Mouse (Mus musculus) A20 (cell line): ENCODE measurements around the gene Hsd17b1.

Source experiments
- DNase-seq: peaks from one replicate; pipeline ENCODE4 v3.0.0-alpha.2; 2011; ENCODE audit warnings: low read depth, low spot score

The Hsd17b1 gene

DNA sequence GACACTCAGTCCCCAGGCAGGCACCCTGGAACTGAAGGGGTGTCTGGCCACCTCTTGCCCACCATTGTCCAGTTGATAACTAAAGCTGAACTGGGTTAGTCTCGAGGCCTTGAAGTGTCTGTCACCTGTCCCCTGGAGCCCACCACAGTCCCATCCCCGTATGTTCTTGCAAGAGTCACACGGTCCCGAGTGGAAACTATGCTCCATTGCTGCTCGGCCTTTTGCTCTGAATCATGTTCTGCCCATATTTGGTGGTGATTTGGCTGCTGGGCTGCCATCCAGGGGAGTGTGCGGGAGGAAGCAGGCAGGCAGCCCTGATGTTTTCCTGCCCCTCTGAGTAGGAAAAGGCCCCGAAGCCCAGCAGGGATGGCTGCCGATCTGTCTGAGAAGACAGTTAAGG is 18.1 kb upstream of the Hsd17b1 start:
- DNase-seq, result no peak

DNA sequence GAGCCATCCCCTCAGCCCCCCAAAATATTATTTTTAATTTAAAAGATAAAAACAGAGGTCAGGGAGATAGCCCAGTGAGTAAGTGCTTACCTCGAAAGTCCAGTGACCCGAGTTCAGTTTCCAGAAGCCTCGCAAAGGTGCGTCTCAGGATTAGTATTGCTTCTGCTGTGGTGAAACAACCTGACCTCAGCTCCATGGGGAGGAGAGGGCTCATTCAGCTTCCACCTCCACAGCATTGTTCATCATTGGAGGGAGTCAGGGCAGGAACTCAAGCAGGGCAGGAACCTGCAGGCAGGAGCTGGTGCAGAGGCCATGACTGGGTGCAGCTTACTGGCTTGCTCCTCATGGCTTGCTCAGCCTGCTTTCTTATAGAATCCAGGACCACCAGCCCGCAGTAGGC is 17.2 kb upstream of the Hsd17b1 start:
- DNase-seq, result no peak

DNA sequence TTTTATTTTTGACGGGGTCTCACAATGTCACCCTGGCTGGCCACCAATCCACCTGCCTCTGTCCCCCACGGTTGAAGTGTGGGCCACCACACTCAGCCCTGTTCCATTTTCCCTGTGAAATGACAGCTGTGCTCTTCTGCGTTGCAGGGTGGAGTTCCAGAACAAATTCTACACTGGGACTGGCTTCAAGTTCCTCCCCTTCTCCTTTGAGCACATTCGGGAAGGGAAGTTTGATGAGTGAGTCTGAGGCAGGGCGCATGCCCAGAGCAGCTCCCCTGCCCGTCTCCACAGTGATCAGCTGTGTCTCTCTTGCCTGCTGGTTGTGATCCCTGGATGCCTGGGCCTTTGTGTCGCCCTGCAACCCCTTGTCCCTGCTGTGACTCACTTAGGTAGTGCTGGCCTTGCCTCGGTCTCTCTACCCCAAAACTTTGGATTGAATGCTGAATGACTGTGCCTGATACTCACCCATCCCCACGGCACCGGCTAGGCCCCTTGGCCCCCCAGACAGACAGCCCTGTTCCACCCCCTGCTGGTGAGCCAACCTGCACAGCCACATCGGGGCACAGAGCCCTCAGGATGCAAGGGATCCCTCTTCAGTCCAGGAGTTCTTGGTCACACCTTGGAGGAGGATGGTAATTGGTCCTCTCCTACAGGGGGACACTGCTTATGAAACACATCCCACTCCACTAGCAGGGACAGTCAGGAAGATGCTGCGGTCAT is 15.9 kb upstream of the Hsd17b1 start:
- DNase-seq, result no peak

DNA sequence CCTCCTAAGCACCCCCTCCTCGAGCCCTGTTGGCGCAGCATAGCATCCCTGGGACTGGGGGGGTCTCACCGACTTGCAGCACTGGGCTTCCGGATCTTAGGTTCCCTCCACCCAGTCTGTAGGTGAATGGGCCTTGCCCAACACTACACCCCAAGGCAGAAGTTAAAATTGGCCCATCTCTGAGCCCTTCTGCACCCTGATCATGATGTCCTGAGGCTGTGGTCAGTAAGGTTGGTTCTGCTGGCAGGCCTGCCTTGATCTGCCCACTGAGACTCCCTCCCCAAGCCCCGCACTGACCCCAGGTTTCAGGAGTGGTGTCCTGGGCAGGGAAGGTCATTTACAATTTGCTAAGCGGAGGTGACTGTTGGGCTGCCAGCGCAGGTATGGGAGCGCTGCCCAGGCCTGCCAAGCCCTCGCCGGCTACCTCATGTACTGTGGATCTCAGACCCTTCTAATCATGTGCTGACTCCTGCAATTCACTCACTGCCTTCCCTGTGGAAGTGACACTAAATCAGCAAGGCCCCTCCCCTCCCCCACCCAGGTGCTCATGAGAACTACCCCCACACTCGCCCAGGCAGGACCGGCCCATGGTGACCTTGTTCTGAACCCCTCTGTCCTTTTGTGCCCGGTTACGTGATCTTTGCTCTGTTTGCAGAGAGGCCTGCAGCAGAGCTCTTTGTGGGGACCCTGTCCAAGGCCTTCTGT is 15.1 kb upstream of the Hsd17b1 start:
- DNase-seq, result no peak

DNA sequence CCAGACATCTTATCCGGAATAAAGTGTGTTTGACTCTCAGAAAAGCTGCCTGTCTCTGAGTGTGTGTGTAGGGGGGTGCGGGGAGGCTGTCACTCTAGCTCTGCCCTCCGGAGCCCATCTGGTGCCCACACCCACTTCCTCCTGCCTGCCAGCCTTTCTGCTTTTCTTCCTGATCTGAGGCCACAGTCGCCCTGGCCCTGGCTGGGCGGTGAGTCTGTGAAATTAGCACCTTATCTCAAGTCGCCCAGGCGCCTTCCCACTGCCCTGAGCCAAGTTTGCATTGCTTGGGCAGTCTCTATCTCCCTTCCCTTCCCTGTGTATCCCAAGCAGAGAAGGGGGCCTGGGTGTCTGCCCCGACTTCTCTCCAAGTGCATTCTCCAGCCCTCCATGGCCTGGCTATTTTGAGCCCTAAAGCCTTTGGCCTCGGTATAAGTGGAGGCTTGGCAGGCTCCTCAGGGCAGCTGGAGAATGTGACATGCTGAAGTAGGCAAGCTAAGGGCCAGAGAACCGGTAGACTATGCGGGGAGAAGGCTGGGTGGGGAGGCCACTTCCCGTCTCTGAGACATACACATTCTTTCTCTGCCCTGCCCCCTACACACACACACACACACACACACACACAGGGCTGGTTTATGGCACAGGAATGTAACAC is 14.4 kb upstream of the Hsd17b1 start:
- DNase-seq, result no peak

DNA sequence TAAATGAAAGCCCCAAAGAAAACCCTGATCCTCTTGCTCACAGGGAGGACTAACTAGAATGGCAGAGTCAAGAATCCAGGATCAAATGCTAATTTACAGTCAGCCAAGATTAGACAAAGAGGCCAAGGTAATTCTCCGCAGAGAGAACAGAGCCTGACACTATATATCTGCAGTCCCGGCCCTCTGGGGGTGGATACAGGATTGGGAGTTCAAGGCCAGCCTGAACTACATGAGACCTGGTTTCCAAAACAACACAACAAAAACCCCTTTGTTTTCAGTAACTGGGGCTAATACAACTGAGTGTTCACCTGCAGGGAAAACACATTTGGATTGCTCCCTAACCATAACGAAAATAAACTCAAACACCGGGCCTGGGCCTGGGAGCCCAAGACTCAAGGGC is 13.7 kb upstream of the Hsd17b1 start:
- no peak for DNase-seq

DNA sequence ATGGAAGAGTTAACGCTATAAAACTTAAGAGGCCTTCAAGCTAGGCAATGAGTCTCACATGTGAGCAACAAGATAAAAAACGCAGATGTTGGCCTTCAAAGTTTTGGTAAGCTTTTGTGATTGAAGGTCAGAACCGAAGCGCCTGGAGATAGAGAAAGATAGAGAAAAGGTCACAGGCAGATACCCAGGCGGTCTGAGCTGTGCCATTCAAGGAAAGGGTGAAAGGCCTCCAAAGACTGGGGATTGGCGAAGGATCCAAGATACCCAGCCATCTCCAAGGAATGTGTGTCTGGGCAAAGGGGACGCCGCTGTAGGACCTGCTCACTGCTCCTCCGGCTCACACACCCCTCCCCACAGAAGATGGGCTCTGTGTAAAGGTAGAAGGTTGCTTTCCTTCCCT is 13.2 kb upstream of the Hsd17b1 start:
- no peak for DNase-seq

DNA sequence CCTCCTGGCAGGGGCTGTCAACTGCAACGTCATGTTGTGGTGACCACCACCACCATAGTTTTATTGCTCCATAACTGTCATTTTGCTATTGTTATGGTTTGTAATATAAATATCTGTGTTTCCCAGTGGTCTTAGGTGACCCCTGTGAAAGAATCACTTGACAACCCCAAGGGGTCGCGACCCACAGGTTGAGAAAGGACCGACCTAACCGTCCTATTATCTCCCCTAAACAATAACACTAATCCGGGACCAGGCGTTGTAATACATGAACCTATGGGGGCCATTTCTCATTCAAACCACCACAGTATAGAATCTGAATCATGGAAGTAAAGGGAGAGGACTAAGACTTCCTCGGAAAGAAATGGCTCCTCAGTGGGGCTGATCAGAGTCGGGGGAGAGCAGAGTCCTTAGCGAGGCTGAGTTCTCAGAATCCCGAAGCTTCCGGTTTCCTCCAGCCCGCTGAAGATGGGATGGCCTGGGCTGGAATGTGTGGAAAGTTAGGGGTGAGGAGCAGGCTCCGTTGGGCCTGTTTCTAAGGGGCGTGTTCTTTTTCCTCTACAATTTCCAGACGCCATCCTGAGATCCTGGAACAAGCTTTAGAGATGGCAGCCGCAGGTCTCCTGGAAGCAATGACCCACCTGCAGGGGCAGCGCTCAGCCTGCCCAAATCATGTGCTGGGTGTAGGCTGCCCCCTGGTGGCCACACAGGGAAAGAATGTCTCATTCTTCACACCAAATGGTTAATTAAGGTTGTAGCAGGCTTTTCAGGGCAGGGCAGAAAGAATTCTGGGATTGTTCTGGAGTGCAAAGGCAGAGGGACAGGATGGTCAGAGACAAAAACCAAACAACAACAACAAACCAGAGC is 11.4 kb upstream of the Hsd17b1 start:
- peak; percentile 81 for DNase-seq

DNA sequence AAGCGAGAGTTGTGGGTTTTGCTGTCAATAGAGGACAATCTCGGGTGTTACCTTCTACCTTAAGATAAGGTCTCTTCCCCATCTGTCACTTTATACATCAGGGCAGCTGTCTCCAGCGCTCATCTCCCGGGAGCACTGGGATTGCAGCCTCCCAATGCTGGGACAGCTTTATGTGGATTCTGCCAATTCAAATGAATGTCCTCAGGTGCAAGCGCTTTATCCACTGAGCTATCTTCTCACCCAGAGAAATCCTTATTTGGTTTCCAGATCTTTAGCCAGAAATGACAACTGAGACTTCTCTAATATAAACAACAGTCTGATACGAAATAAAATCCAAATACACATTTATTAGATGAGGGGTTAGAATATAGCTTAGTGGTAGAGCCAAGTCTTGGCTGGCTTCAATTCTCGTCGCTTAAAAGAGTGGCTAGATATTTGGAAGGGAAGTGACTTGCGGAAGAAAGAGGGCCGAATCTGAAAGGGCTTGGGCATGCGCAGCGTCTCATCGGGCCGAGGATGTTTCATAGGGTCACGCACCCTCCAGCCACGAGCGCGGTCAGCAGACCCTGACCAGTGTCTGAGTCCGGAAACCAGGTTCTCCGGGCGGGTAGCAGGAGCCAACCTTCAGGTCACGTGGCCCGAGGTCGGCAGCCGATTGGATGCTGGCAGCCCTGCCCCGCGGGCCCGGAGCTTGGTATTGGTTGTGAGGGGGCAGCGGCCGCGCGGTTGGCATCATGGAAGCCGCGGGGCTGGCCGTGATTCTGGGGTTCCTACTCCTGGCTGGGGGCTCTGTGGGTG is 8.6 kb upstream of the Hsd17b1 start, which contains the start of gene Naglu:
Gene Naglu, plus strand, starts transcription at position 622 of the 798 bp plus-strand sequence.
- DNase-seq, result peak; percentile 96

DNA sequence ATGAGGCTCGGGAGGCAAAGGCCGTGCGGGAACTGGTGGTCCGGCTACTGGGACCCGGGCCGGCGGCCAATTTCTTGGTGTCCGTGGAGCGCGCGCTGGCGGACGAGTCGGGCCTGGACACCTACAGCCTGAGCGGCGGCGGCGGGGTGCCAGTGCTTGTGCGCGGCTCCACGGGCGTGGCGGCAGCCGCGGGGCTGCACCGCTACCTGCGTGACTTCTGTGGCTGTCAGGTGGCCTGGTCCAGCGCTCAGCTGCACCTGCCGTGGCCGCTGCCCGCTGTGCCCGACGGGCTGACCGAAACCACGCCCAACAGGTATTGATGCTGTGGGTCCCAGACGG is 8.1 kb upstream of the Hsd17b1 start:
- no peak for DNase-seq

DNA sequence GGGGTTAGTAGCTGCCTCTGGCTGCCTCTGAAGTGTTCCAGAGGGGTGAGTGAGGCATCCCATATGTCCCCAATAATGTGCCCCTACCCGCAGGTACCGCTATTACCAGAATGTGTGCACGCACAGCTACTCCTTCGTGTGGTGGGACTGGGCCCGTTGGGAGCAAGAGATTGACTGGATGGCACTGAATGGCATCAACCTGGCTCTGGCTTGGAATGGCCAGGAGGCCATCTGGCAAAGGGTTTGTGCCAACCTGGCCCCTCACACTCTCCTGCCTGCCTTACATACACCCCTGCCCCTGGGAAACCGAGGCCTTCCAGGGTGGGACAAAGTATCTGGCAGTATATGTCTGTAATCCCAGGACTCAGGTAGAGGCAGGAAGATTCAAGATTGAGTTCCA is 7.2 kb upstream of the Hsd17b1 start:
- no peak for DNase-seq

DNA sequence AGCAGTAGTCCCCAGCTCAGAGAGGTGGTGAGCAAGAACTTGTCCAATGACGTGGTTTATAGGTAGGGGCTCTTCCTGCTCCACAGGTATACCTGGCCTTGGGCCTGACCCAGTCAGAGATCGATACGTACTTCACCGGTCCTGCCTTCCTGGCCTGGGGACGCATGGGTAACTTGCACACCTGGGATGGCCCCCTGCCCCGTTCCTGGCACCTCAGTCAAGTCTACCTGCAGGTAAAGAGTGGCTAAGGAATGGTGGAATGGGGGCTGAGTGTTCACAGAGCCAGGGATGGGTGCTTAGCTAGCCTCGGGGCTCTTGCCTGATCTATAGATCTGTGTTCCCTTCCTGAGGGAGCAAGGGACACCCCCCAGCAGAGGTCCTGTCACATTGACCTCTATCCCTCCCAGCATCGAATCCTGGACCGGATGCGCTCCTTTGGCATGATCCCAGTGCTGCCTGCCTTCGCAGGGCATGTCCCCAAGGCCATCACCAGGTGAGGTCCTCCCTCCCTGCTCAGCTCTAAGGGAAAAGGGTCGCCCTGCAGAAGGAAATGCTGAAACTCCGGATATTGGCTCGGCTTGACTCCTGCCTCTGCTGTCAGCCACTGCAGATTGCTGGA is 6.3 kb upstream of the Hsd17b1 start:
- DNase-seq, result no peak

DNA sequence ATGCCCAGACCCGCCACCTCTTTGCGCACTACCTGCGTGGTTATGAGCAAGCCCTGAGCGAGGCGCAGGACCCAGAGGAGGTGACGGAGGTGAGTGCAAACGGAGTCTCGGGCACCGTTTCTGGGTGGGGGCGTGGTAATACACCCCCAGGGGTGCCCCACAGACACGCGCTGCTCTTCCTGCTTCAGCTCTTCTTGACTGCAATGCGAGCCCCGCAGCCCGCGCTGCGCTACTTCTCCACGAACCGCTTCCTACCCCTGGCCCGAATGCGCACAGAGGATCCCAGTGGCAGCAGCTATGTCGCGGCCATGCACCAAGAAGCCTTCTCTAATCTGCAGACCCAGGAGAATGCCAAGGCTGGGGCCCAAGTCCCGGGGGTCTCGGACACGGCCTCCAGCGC is 1.5 kb downstream of the Hsd17b1 start:
- DNase-seq, result no peak

DNA sequence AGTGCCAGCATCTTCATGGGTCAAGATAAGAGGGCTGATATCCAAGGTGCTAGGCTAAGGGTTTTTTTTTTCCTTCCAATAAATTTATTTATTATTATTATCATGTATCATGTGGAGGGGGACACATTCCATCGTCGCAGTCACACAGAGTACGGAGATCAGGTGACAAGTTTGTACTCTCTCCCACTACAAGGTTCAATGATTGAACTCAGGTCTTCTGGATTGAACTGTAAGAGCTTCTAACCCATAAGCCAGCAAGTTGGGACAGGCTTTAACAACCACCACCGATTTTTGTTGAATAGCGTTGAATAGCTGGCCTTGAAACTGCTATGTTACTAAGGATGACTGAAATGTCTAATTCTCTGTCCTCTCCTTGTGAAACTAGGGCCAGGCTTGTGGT is 2.2 kb downstream of the Hsd17b1 start:
- DNase-seq, result no peak

DNA sequence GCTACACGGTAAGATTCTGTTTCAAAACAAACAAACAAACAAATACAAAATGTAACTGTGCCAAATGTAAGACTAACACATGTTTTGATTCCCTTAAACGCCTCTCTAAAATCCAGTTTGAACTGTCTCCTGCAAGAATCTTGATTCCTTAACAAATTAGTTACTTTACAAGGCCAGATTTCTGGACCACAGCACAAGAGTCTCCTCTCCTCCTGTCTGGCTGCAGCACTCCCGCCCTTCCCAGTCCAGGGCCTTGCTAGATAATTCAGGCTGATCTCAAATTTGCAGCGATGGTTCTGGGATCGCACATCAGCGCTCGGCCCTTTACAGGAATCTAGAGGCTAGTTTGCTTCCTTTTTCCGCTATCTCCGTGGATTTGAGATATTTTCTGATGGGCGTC is 3.4 kb downstream of the Hsd17b1 start:
- no peak for DNase-seq

DNA sequence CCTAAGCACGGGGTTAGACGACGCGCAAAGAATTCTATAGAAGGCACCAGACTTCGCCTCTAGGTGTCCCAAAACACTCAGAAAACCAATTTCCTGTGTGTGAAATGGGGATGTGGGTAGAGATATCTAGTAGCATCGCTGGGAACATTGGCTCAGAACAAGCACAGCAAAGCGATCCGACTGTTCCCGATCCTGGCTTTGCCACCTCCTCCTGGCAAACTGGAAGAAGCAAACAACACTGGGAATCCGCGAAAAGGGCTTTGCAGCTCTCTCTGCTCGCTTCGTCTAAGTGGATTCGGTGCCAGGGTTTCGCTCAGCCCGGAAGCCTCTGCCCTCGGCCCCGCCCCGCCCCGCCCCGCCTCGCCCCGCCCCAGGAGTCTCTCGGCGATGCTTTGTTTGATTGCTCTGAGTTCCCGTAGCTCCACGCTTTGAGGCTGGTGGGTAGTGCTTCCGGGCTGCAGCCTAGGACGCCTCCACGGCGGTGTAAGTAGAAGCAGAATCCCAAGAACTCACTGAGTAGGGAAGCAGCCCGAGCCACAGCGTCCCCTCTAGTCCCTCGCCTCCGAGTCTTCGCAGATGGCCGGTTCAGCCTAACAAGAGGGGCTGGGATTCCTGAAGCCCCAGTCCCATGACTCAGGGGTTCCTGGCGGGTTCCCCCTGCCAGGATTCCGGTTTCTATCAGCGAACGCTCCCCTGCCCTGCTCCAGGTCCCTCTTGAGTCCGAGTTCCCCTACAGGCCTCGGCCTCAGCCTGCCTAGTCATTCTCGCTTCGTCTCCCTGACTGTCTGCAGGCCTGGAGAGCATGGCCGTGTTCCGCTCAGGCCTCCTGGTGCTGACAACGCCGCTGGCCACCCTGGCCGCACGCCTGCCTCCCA is 4.2 kb downstream of the Hsd17b1 start, which contains the start of gene Coasy:
Gene Coasy, plus strand, starts transcription at position 358 of the 875 bp plus-strand sequence.
- peak; percentile 94 for DNase-seq

DNA sequence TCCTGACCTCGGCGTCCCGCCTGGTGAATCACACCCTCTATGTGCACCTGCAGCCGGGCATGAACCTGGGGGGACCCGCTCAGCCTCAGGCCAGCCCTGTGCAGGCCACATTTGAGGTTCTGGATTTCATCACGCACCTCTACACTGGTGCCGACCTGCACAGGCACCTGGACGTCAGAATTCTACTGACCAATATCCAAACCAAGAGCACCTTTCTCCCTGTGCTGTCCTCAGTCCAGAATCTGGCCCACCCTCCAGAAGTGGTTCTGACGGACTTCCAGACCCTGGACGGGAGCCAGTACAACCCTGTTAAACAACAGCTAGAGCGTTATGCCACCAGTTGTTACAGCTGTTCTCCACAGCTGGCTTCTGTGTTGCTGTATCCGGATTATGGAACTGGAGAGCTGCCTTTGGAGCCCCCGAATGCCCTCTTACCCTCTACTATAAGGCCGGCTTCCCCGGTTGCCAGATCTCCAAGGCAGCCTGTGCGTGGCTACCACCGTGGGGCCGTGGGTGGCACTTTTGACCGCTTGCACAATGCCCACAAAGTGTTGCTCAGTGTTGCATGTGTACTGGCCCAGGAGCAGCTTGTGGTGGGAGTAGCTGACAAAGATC is 5.0 kb downstream of the Hsd17b1 start:
- no peak for DNase-seq

DNA sequence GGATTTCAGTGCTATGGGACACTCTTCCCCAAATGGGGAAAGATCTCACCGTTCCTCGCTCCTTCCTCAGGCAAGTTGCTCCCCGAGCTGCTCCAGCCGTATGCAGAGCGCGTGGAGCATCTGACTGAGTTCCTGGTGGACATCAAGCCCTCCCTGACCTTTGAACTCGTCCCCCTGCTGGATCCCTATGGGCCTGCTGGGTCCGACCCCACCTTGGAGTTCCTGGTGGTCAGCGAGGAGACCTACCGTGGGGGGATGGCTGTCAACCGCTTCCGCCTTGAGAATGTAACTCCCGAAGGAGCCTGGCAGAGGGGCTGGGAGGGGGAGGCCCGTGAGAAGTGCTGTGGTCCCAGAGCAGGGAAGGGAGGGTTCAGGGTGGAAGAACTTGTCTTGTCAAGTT is 6.0 kb downstream of the Hsd17b1 start:
- no peak for DNase-seq

DNA sequence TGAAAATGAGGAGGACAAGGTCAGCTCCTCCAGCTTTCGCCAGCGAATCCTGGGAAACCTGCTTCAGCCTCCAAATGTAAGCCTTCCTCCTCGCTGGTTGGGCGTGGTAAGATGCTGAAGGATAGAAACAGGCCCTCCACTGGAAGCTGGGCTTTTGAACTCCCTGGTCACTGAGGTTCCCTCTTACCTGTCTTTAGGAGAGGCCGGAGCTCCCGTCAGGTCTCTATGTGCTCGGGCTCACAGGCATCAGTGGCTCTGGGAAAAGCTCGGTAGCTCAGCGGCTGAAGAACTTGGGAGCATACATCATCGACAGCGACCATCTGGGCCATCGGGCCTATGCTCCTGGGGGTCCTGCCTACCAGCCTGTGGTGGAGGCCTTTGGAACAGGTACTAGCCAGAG is 6.6 kb downstream of the Hsd17b1 start:
- DNase-seq, result no peak
